Mouse (Mus musculus) neural tube, embryonic 12.5 days (tissue): ENCODE data around the gene Lrrk1. TPM values are rescaled to one million over a fixed set of nuclear protein-coding genes. Genes with fewer than 3 reads are reported as not detected.

Experiments
- ATAC-seq: fragments of 200-750 bp; cut with Nextera tagmentation; 2 replicates; pipeline ENCODE4 v1.8.0; 2017; ENCODE audit warnings: low read depth, mild to moderate bottlenecking, moderate TSS enrichment, moderate library complexity; ENCODE audit not compliant: low FRiP score
- H3K27ac ChIP-seq: fragments of 300-500 bp; sonication (generic); 2 replicates; pipeline ENCODE4 v1.5.1; 2016
- H3K27me3 ChIP-seq: fragments of 300-500 bp; sonication (generic); replicated peaks from 2 replicates; pipeline ENCODE4 v1.6.1; 2016; ENCODE audit warnings: mild to moderate bottlenecking
- H3K36me3 ChIP-seq: fragments of 300-500 bp; sonication (generic); 2 replicates; pipeline ENCODE4 v1.6.1; 2016; ENCODE audit warnings: mild to moderate bottlenecking
- H3K4me1 ChIP-seq: fragments of 300-500 bp; sonication (generic); 2 replicates; pipeline ENCODE4 v1.6.1; 2016
- H3K4me2 ChIP-seq: fragments of 300-500 bp; sonication (generic); replicated peaks from 2 replicates; pipeline ENCODE4 v1.6.1; 2016; ENCODE audit warnings: mild to moderate bottlenecking
- H3K4me3 ChIP-seq: fragments of 300-500 bp; sonication (generic); 2 replicates; pipeline ENCODE4 v1.5.1; 2016
- H3K9ac ChIP-seq: fragments of 300-500 bp; sonication (generic); 2 replicates; pipeline ENCODE4 v1.6.1; 2016; ENCODE audit warnings: mild to moderate bottlenecking
- H3K9me3 ChIP-seq: fragments of 300-500 bp; sonication (generic); 2 replicates; pipeline ENCODE4 v1.6.1; 2016; ENCODE audit warnings: mild to moderate bottlenecking
- WGBS: fragments of 180-500 bp; shearing (Covaris S2); methylation state at CpG from one replicate; pipeline ENCODE4 v1.1.7; 2016; 5-methylcytosine and 5-hydroxymethylcytosine counted together
- polyA plus RNA-seq: library from polyadenylated mRNA; unstranded; fragments of >200 nt; fragmentation: Nextera tagmentation; extraction: Ambion mirVana; gene quantifications from 2 replicates; pipeline ENCODE4 v1.2.1, GENCODE M21; 2016

Gene Lrrk1
- polyA plus RNA-seq, 1 experiment from 2014 or later = 8.5 TPM

GRCm38 (mm10) chr7:66305714-66306198, 82.4 kb downstream of the Lrrk1 start:
- Histone ChIP-seq H3K9me3 (no peaks in the 10 kb centered on the region), H3K4me3 (no peak overlapping the region), H3K9ac (no peak overlapping the region), H3K4me2 (no peak overlapping the region), H3K4me1 (no peaks in the 10 kb centered on the region), H3K27me3 (no peaks in the 10 kb centered on the region), H3K27ac (no peak overlapping the region), H3K36me3 (no peaks in the 10 kb centered on the region)
- ATAC-seq = no peak
- WGBS = 85% methylated on average over 16 of the region's 16 CpGs

DNA sequence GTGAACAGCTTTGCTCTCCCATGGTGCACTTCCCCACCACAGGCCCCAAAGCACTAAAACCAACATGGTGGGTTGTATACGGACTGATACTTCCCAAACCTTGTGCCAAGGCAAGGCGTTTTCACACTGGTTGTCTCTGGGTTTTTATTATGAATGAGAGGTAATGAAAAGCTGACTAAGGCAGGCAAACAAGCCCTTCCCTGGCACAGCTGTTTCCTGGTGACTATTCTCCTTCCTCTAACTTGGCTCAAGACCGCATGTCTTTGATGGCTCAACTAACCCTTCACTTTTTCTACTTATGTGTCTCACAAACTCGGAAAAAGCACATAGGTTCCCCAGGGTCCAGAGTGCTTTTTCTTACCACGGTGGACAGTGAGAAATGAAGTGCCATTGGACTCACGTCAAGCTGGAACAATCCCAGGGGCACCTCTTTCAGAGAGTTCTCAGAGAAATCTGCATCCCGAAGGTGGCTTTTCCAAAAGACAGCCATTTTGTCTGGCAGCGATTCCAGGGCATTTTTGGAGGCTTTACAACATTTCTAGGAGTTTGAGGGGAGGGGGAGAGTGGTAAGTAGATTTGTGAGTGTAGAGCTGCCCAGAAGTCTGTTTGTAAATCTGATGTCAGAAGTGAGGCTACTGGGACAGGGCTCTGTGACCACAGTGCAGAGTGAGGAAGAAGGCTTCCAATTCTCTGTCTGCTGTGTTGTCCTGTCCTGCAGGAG, 83.0 kb downstream of the Lrrk1 start:
- Histone ChIP-seq H3K9ac (no peak overlapping the region), H3K4me2 (no peak overlapping the region), H3K9me3 (no peaks in the 10 kb centered on the region), H3K4me1 (no peaks in the 10 kb centered on the region), H3K27me3 (no peaks in the 10 kb centered on the region), H3K4me3 (no peak overlapping the region), H3K27ac (no peak overlapping the region), H3K36me3 (no peaks in the 10 kb centered on the region)
- WGBS = 87% methylated on average over 8 of the region's 8 CpGs
- ATAC-seq = no peak

- H3K4me1 ChIP-seq = no peaks in the 10 kb centered on the region
- no peaks in the 10 kb centered on the region for H3K9me3 ChIP-seq
- H3K9ac ChIP-seq = no peak overlapping the region
- H3K36me3 ChIP-seq = no peaks in the 10 kb centered on the region
- no peak for ATAC-seq
- H3K27me3 ChIP-seq = no peaks in the 10 kb centered on the region
- 95% methylated on average over 14 of the region's 14 CpGs for WGBS
- H3K4me2 ChIP-seq = no peak overlapping the region
- H3K4me3 ChIP-seq = no peak overlapping the region
- H3K27ac ChIP-seq = no peak overlapping the region
Measured at GRCm38 (mm10) chr7:66303922-66304660, 84.1 kb downstream of the Lrrk1 start.

DNA sequence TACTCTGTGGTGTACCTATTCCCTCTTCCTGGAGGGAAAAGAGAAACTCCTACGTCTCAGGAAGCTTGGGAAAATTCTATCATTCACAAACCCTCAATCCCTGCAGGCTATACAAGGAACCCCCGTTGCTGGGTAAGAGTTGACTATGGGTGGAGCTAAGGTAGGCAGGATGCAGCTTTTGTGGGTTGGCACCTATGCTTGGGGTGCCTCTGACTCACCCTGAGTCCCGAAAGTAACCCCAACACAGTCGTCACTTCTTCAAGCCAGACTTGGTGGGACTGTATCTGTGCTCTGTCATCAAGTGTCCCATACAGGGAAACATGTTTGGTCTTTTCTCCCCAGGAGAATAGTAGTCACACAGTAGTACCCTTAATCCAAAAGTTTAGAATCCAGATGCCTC, 86.7 kb downstream of the Lrrk1 start:
- ATAC-seq = no peak
- Histone ChIP-seq H3K4me3 (no peak overlapping the region), H3K27ac (no peak overlapping the region), H3K27me3 (no peaks in the 10 kb centered on the region), H3K4me1 (peaks cover 4% of the 10 kb centered on the region; the same call in 1 of the 2 replicates), H3K9ac (no peak overlapping the region), H3K9me3 (no peaks in the 10 kb centered on the region), H3K36me3 (no peaks in the 10 kb centered on the region), H3K4me2 (no peak overlapping the region)
- 78% methylated on average over 4 of the region's 4 CpGs for WGBS

DNA sequence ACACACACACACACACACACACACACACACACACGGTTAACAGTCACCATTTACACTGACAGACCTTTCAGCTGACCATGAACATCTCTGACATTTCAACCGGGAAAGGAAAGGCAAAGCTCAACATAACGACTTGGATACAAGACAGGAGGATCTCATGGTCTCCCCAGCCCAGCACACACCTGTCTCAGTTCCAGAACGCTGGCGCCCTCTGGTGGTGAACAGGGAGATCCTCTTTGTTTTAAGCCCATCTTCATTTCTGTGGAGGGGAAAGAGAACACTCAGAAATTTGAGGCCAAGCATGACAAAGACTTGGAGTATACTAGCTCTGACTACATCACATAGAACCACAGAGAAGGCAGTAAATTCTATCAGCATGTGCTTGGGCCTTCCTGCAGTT, 87.5 kb downstream of the Lrrk1 start:
- no peak overlapping the region for H3K9ac ChIP-seq
- no peak overlapping the region for H3K4me3 ChIP-seq
- no peaks in the 10 kb centered on the region for H3K36me3 ChIP-seq
- H3K4me1 ChIP-seq = peaks cover 4% of the 10 kb centered on the region; the same call in 1 of the 2 replicates
- no peak overlapping the region for H3K4me2 ChIP-seq
- H3K27me3 ChIP-seq = no peaks in the 10 kb centered on the region
- H3K9me3 ChIP-seq = no peaks in the 10 kb centered on the region
- ATAC-seq = peak; percentile 81; the same call in 1 of the 2 replicates
- no peak overlapping the region for H3K27ac ChIP-seq
- 11% methylated on average over 5 of the region's 5 CpGs for WGBS

GRCm38 (mm10) chr7:66297656-66298021, 90.5 kb downstream of the Lrrk1 start:
- WGBS = 73% methylated on average over 9 of the region's 9 CpGs
- H3K4me3 ChIP-seq = no peak overlapping the region
- H3K36me3 ChIP-seq = no peaks in the 10 kb centered on the region
- no peak overlapping the region for H3K27ac ChIP-seq
- no peak overlapping the region for H3K9ac ChIP-seq
- no peaks in the 10 kb centered on the region for H3K9me3 ChIP-seq
- H3K4me2 ChIP-seq = no peak overlapping the region
- no peak for ATAC-seq
- H3K4me1 ChIP-seq = peaks cover 10% of the 10 kb centered on the region
- no peaks in the 10 kb centered on the region for H3K27me3 ChIP-seq

DNA sequence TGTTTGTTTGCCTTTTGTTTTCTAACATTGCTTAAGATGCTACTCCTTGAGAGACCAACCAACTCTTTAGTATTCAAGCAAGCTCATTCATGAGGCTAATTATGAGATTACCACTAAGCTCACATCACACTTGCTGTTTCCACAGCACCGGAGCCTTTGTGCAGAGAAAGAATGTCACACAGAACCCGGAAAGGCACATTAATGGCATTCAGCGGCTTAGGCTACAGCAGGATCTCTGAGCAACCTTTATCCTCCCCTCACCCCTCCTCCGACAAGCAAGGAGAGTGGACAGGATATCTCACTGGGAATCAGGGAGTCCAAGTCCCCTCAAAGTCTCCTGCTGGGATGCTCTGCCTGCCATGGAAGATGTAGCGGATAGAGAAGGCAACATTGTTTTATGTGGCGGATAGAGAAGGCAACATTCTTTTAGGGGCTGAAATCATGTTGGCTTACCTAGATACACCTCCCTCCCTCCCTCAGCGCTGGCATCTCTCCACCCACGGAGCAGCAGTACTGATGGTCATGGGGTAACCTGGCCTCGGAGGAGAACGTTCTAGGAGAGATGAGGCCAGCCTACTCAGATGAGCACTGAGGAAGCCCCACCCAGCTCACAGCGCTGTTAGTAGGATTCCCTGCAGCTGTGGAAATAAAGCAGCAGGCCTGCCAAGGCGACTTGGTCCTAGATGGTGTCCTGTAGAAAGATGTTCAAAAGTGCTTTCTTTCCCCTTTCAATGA, 91.1 kb downstream of the Lrrk1 start:
- H3K4me1 ChIP-seq = peaks cover 12% of the 10 kb centered on the region

DNA sequence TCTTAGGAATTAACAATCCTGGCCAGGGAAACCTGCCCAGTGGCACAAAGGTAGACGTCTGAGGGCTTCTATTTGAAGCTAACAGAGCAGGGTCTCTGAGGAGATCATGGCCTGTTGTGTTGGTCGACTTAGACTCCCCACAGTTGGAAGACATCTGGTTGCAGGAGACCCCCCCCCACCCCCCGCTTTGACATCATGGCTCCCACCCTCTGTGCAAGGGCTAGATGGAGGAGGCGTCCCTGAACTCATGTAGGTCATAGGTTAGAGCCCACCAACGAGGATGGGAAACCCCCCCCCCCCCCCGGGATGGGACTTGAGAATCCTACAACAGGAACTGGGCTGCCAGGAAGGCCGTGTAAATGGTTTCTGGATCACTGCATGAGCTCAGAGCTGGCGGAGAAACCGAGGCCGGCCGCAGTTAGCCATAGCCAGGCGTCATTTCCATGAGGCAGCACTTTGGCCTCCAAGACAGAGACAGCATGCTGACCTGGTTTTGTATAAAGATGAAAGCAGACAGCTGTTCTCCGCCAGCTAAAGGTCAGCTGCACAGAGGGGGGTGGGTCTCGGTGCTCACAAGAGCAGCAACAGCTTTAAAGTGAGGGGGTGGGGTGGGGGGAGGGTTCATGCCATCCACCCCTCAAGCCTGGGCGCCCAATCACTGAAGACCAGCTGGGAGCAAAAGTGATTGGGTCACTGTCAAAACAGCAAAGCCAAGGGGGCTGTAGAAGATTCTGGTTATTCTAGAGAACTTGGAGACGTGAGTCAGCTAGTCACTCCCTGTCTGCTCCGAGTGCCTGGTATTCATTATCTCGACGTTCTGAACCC, 95.4 kb downstream of the Lrrk1 start:
- 50% methylated on average over 19 of the region's 19 CpGs for WGBS
- H3K9me3 ChIP-seq = no peaks in the 10 kb centered on the region
- no peak overlapping the region for H3K27ac ChIP-seq
- H3K4me1 ChIP-seq = peaks cover 12% of the 10 kb centered on the region
- H3K27me3 ChIP-seq = no peaks in the 10 kb centered on the region
- no peaks in the 10 kb centered on the region for H3K36me3 ChIP-seq
- no peak for ATAC-seq
- H3K9ac ChIP-seq = no peak overlapping the region
- no peak overlapping the region for H3K4me3 ChIP-seq
- H3K4me2 ChIP-seq = no peak overlapping the region

More for the DNA sequence above, 91.1 kb downstream of the Lrrk1 start:
- no peak overlapping the region for H3K4me2 ChIP-seq
- H3K4me3 ChIP-seq = no peak overlapping the region
- H3K9me3 ChIP-seq = no peaks in the 10 kb centered on the region
- no peaks in the 10 kb centered on the region for H3K27me3 ChIP-seq
- H3K9ac ChIP-seq = no peak overlapping the region
- no peaks in the 10 kb centered on the region for H3K36me3 ChIP-seq
- no peak for ATAC-seq
- no peak overlapping the region for H3K27ac ChIP-seq
- 53% methylated on average over 12 of the region's 12 CpGs for WGBS

- Histone ChIP-seq H3K36me3 (no peaks in the 10 kb centered on the region), H3K4me1 (peaks cover 9% of the 10 kb centered on the region), H3K9me3 (no peaks in the 10 kb centered on the region), H3K9ac (no peak overlapping the region), H3K27me3 (no peaks in the 10 kb centered on the region), H3K4me3 (no peak overlapping the region), H3K4me2 (no peak overlapping the region), H3K27ac (no peak overlapping the region)
- ATAC-seq = no peak
- whole genome bisulfite sequencing = 88% methylated on average over 8 of the region's 8 CpGs
Measured at GRCm38 (mm10) chr7:66292010-66292409, 96.1 kb downstream of the Lrrk1 start.

DNA sequence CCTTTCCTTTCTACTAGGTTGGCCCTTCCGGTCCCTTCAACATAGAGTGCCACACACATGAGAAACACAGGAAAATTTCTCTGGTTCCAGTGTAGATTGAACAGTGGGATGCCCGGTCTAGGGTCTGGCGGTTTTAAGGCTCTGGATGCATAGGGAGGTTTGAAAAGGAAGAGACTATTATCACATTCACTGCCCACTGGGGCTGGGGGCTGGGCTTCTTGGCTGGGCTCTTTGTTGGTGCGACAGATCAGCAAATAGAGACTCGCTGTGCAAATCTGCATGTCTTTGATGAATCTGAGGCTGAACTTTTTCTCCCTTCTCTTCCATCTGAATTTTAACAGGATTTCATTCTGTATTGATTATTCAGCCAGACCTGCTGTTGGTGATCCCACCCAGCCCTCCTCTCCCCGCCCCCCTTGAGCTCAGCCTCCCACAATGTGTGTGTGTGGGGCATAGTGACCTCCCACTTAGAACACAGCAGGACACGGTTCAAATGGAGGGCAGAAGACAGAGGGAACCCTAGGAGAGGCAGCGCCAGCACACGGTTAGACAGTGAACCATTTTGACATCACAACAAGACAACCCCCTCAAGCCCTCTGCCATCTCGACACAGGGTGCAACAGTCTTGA, 105.1 kb downstream of the Lrrk1 start:
- H3K36me3 ChIP-seq = no peaks in the 10 kb centered on the region
- ATAC-seq = peak; percentile 86
- no peak overlapping the region for H3K4me3 ChIP-seq
- WGBS = 9% methylated on average over 10 of the region's 10 CpGs
- peak overlapping the region; percentile 35 for H3K4me2 ChIP-seq
- H3K27me3 ChIP-seq = no peaks in the 10 kb centered on the region
- H3K27ac ChIP-seq = no peak overlapping the region
- H3K9ac ChIP-seq = no peak overlapping the region
- no peaks in the 10 kb centered on the region for H3K9me3 ChIP-seq
- H3K4me1 ChIP-seq = peaks cover 13% of the 10 kb centered on the region

- 48% methylated on average over 12 of the region's 12 CpGs for WGBS
- peaks cover 13% of the 10 kb centered on the region for H3K4me1 ChIP-seq
- no peak overlapping the region for H3K9ac ChIP-seq
- no peaks in the 10 kb centered on the region for H3K36me3 ChIP-seq
- no peak overlapping the region for H3K4me3 ChIP-seq
- no peak overlapping the region for H3K4me2 ChIP-seq
- H3K27me3 ChIP-seq = no peaks in the 10 kb centered on the region
- ATAC-seq = no peak
- H3K27ac ChIP-seq = no peak overlapping the region
- H3K9me3 ChIP-seq = no peaks in the 10 kb centered on the region
Measured at GRCm38 (mm10) chr7:66282265-66282664, 105.9 kb downstream of the Lrrk1 start.
